ENCODE assay signal across 8 mouse cellular contexts in the genomic region with DNA sequence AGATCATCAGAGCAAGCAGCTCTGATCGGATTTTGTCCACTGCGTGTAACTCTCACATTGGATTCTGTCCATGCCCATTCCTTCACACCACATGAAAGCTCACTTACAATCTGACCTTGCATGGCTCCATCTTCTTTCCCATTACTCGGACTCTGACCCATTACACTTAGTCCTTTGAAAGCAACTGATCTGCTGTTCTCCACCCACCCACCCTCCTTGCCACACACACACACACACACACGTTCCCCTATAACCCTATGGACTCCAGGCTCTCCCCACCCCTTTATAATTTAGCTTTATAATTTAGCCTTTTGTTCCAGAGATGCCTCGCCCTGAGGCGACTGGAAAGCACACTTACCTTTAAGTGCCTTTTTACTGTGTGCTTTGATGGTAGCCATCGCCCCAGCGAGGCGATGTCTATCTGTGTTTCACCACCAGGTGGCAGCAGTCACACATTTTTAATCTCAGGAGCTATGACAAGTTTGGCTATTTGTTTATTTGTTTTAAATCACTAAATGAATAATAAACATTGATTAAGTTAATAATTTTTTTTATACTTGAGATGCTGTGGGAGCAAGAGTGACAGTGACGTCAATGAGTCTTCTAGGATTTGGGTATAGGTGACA.
A peak's percentile ranks its signal among the peaks of the same experiment; 100 is the strongest.
DNase-seq lines count a peak whose midpoint lies in the region; ATAC-seq and TF ChIP-seq lines count a peak whose summit lies in the region.

No protein-coding gene starts in this region.

- no peaks in the 10 kb centered on the region for H3K27me3 ChIP-seq in heart, postnatal 0 days (ENCODE audit: control insufficient read depth, insufficient read depth, low read length)
- H3K27me3 ChIP-seq in limb, embryonic 14.5 days (ENCODE audit: control insufficient read depth, insufficient read depth, low read length) = no peaks in the 10 kb centered on the region
- no peaks in the 10 kb centered on the region for H3K27me3 ChIP-seq in neural tube, embryonic 15.5 days (replicated peaks)

- H3K4me1 ChIP-seq in heart, postnatal 0 days (ENCODE audit: control insufficient read depth, insufficient read depth) = no peaks in the 10 kb centered on the region
- H3K4me1 ChIP-seq in limb, embryonic 14.5 days (ENCODE audit: control insufficient read depth, insufficient read depth, low read length) = 0 out of 2 replicates have a peak, but pooled peaks cover 4% of the 10 kb centered on the region
- no peaks in the 10 kb centered on the region for H3K4me1 ChIP-seq in neural tube, embryonic 15.5 days

- TF ChIP-seq CTCF in heart, postnatal 0 days (IDR thresholded peaks at IDR 0.05; ENCODE audit: low read depth) = peak; percentile 55

- no peak for DNase-seq in heart, postnatal 0 days (ENCODE audit: low spot score)
- no peak for DNase-seq in heart, adult 9 months (ENCODE audit: low spot score in 2 of 2)
- peak; percentile 70 for DNase-seq in CD4-positive, CD25-positive, alpha-beta regulatory T cell, adult 2 months (ENCODE audit: low read depth, low spot score)
- peak; percentile 56 for DNase-seq in brain, adult 2 months (ENCODE audit: low read depth, low spot score)
- DNase-seq in limb, embryonic 14.5 days (ENCODE audit: low spot score) = peak; percentile 49

- no peak overlapping the region for H3K27ac ChIP-seq in heart, postnatal 0 days (ENCODE audit: low read depth)
- H3K27ac ChIP-seq in limb, embryonic 14.5 days (replicated peaks; ENCODE audit: low read depth, low read length) = no peak overlapping the region
- H3K27ac ChIP-seq in neural tube, embryonic 15.5 days (replicated peaks) = no peak overlapping the region

- H3K9me3 ChIP-seq in heart, postnatal 0 days (replicated peaks; ENCODE audit: control insufficient read depth, low read length) = no peaks in the 10 kb centered on the region
- H3K9me3 ChIP-seq in limb, embryonic 14.5 days (ENCODE audit: control insufficient read depth, low read length) = no peaks in the 10 kb centered on the region
- H3K9me3 ChIP-seq in neural tube, embryonic 15.5 days (replicated peaks) = no peaks in the 10 kb centered on the region

- TF ChIP-seq POLR2A in limb, embryonic 14.5 days (IDR thresholded peaks at IDR 0.05; ENCODE audit: borderline replicate concordance, extremely low read depth, insufficient read depth, insufficient read length) = no peak

- TF ChIP-seq EP300 in heart, postnatal 0 days (IDR thresholded peaks at IDR 0.05; ENCODE audit: low read depth) = no peak

- H3K9ac ChIP-seq in heart, postnatal 0 days (replicated peaks; ENCODE audit: low read depth, low read length) = no peak overlapping the region
- H3K9ac ChIP-seq in limb, embryonic 14.5 days (ENCODE audit: low read depth, low read length, severe bottlenecking) = no peak overlapping the region
- H3K9ac ChIP-seq in neural tube, embryonic 15.5 days (replicated peaks) = no peak overlapping the region

- no peaks in the 10 kb centered on the region for H3K36me3 ChIP-seq in heart, postnatal 0 days (replicated peaks; ENCODE audit: control insufficient read depth, insufficient read depth, low read length)
- no peaks in the 10 kb centered on the region for H3K36me3 ChIP-seq in limb, embryonic 14.5 days (ENCODE audit: control insufficient read depth, insufficient read depth, low read length)
- H3K36me3 ChIP-seq in neural tube, embryonic 15.5 days = no peaks in the 10 kb centered on the region

- ATAC-seq in heart, postnatal 0 days (ENCODE audit: insufficient read depth, low read depth) = no peak
- ATAC-seq in frontal cortex, adult (ENCODE audit: low TSS enrichment) = peak; percentile 57; the same call in 1 of the 2 replicates
- ATAC-seq in limb, embryonic 14.5 days (ENCODE audit: low FRiP score, low read depth) = 0 out of 2 replicates have a peak, but pooled peaks have one; percentile 48
- peak; percentile 32; the same call in 1 of the 2 replicates for ATAC-seq in neural tube, embryonic 15.5 days (ENCODE audit: low FRiP score)
- no peak for ATAC-seq in granulocyte monocyte progenitor cell, adult 5-6 weeks (replicated peaks; ENCODE audit: poor library complexity, severe bottlenecking)

- H3K4me3 ChIP-seq in heart, postnatal 0 days (ENCODE audit: low read depth, low read length) = no peak overlapping the region
- H3K4me3 ChIP-seq in limb, embryonic 14.5 days (replicated peaks; ENCODE audit: low read length) = no peak overlapping the region
- H3K4me3 ChIP-seq in neural tube, embryonic 15.5 days (replicated peaks) = no peak overlapping the region

- no peak overlapping the region for H3K4me2 ChIP-seq in heart, postnatal 0 days (ENCODE audit: low read depth, low read length)
- H3K4me2 ChIP-seq in limb, embryonic 14.5 days (replicated peaks; ENCODE audit: low read depth, low read length, severe bottlenecking) = no peak overlapping the region
- no peak overlapping the region for H3K4me2 ChIP-seq in neural tube, embryonic 15.5 days

- 42% methylated on average over 10 of the region's 10 CpGs for WGBS in heart, postnatal 0 days
- WGBS in limb, embryonic 14.5 days = 37% methylated on average over 10 of the region's 10 CpGs
- 39% methylated on average over 10 of the region's 10 CpGs for WGBS in neural tube, embryonic 15.5 days

Comparison
In these comparisons a context has a peak if more than half of its experiments do, and no peak if none do; other contexts are left out.
1. ATAC-seq: peak in frontal cortex, adult (single experiment), limb, embryonic 14.5 days (single experiment) and neural tube, embryonic 15.5 days (single experiment); none in heart, postnatal 0 days (single experiment) and granulocyte monocyte progenitor cell, adult 5-6 weeks (single experiment).
2. DNase-seq: peak in CD4-positive, CD25-positive, alpha-beta regulatory T cell, adult 2 months (single experiment), brain, adult 2 months (single experiment) and limb, embryonic 14.5 days (single experiment); none in heart, postnatal 0 days (single experiment) and heart, adult 9 months (0 of 2).